Mouse (Mus musculus) hindbrain, embryonic 15.5 days (tissue): Measurements from ENCODE around the gene Crat. TPM values are rescaled to one million over a fixed set of nuclear protein-coding genes. Genes with fewer than 3 reads are reported as not detected.
A peak's percentile ranks its signal among the peaks of the same experiment; 100 is the strongest.

Experiments
- ATAC-seq: fragments of 200-750 bp; cut with Nextera tagmentation; 2 replicates; pipeline ENCODE4 v1.8.0; 2017; ENCODE audit warnings: low read depth, moderate number of reproducible peaks, moderate TSS enrichment; ENCODE audit not compliant: low FRiP score
- H3K27ac ChIP-seq: fragments of 300-500 bp; sonication (generic); replicated peaks from 2 replicates; pipeline ENCODE4 v1.5.1; 2015; ENCODE audit warnings: mild to moderate bottlenecking, inconsistent platforms
- H3K27me3 ChIP-seq: fragments of 300-500 bp; sonication (generic); 2 replicates; pipeline ENCODE4 v1.6.1; 2015; ENCODE audit warnings: control low read depth, inconsistent platforms
- H3K36me3 ChIP-seq: fragments of 300-500 bp; sonication (generic); 2 replicates; pipeline ENCODE4 v1.6.1; 2015; ENCODE audit warnings: control low read depth, inconsistent platforms
- H3K4me1 ChIP-seq: fragments of 300-500 bp; sonication (generic); replicated peaks from 2 replicates; pipeline ENCODE4 v1.6.1; 2015; ENCODE audit warnings: control low read depth, inconsistent platforms
- H3K4me2 ChIP-seq: fragments of 300-500 bp; sonication (generic); 2 replicates; pipeline ENCODE4 v1.6.1; 2015; ENCODE audit warnings: moderate library complexity, mild to moderate bottlenecking, inconsistent platforms
- H3K4me3 ChIP-seq: fragments of 300-500 bp; sonication (generic); 2 replicates; pipeline ENCODE4 v1.5.1; 2015; ENCODE audit warnings: mild to moderate bottlenecking, inconsistent platforms
- H3K9ac ChIP-seq: fragments of 300-500 bp; sonication (generic); 2 replicates; pipeline ENCODE4 v1.6.1; 2015; ENCODE audit warnings: inconsistent platforms
- H3K9me3 ChIP-seq: fragments of 300-500 bp; sonication (generic); 2 replicates; pipeline ENCODE4 v1.6.1; 2016; ENCODE audit warnings: control low read depth, inconsistent platforms
- WGBS: fragments of 180-500 bp; shearing (Covaris S2); methylation state at CpG from one replicate; pipeline ENCODE4 v1.1.7; 2015; 5-methylcytosine and 5-hydroxymethylcytosine counted together
- polyA plus RNA-seq: library from polyadenylated mRNA; unstranded; fragments of >200 nt; fragmentation: Nextera tagmentation; extraction: Ambion mirVana; gene quantifications from 2 replicates; pipeline ENCODE4 v1.2.1, GENCODE M21; 2015

Crat gene
- 25.7 and 29.5 TPM in 2 replicates for polyA plus RNA-seq

DNA sequence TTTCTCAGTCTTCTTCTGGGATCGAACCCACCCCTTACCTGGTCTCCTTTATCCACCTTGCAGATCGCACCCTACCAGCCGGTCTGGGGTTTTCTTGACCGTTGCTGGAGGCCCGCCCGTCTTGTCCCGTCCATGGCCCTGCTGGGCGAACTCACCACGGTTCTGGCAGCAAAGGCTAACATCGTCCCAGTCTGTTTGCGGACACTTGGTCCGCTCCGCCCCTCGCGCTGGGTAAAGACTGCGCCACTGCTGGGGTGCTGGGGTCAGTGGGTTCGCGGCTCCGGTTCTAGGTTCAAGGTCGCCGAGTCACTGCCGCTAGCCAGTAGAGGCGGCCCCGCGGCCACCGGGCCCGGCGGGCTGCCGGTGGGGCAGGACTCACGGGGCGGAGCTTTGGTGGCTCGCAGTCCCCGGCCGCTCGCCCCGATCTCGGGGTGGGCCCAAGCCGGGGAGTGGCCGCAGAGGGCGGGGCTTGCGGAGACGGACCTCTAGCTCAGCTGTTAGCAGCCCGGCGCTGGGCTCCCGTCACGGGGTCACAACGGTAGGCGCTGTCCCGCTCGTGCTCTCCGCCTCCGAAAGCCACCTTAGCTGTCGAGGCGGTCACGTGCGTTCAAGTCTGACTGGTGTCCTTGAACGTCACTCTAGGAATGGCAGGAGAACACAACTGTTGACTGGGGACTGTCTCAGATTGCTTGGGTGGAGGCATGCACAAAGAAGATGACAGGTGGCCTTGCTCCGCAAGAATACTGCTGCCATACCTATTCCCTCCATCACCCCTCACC lies at the start of gene Crat:
TSS of gene Crat (minus strand) at position 657 of the 779 bp plus-strand sequence.
- H3K9me3 ChIP-seq = no peaks in the 10 kb centered on the region
- H3K4me3 ChIP-seq = peak within 1 kb of the TSS; percentile 81
- peak within 1 kb of the TSS; percentile 92 for H3K9ac ChIP-seq
- under 1% methylated on average over 58 of the region's 58 CpGs for WGBS
- peaks cover 8% of the 10 kb centered on the region for H3K36me3 ChIP-seq
- peak within 1 kb of the TSS; percentile 60 for H3K4me2 ChIP-seq
- peak; percentile 90 for ATAC-seq
- peaks cover 60% of the 10 kb centered on the region for H3K4me1 ChIP-seq
- no peaks in the 10 kb centered on the region for H3K27me3 ChIP-seq
- peak within 1 kb of the TSS; percentile 98 for H3K27ac ChIP-seq

DNA sequence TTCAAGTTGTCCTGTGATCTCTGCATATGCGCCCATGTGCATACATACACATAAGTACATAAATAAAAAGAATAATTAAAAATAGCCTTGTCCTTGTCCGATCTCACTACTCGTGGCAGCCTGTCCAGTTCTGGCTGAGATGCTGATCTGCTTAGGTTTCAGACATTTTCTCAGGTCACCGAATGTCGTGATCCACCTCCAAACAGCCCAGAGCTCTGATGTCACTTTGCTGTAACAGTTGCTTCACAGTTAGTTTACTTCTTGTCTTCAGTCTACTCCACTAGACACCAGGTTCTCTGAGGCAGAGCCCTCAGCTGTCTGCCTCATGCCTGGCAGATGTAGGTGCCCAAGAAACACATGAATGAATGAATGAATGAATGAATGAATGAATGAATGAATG lies 48.8 kb upstream of the Crat start:
- Histone ChIP-seq H3K4me1 (peaks cover 29% of the 10 kb centered on the region), H3K27ac (no peak overlapping the region), H3K9ac (no peak overlapping the region), H3K9me3 (no peaks in the 10 kb centered on the region), H3K36me3 (no peaks in the 10 kb centered on the region), H3K27me3 (no peaks in the 10 kb centered on the region), H3K4me2 (peak overlapping the region; percentile 51), H3K4me3 (no peak overlapping the region)
- 71% methylated on average over 5 of the region's 5 CpGs for WGBS
- ATAC-seq = no peak

GRCm38 (mm10) chr2:30463904-30464330 lies 48.3 kb upstream of the Crat start:
- Histone ChIP-seq H3K27me3 (no peaks in the 10 kb centered on the region), H3K4me3 (peak overlapping the region; percentile 13), H3K27ac (peak overlapping the region; percentile 46), H3K9me3 (no peaks in the 10 kb centered on the region), H3K4me1 (peaks cover 25% of the 10 kb centered on the region), H3K36me3 (no peaks in the 10 kb centered on the region), H3K9ac (peak overlapping the region; percentile 1; the same call in 1 of the 2 replicates), H3K4me2 (peak overlapping the region; percentile 51)
- WGBS = 4% methylated on average over 9 of the region's 9 CpGs
- ATAC-seq = peak; percentile 81

DNA sequence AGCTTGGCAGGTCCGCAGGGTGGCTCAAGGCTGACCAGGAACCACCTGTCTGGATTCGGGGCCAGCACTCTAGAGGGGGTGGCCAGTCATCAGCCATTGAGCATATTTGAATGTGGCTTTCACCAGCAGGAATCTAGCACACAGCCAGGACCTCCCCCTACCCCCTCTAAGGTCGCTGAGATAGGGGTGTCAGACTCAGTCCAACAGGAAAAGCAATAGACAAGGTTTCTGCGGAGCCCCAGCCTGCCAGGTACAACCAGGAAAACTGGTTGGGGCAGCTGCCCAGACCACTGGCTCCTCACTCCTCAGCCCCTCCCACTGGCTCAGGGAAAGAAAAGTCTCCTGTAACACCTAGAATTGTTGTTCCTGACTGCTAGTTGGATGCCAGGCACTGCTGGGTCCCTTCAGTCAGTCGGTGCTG lies 47.7 kb upstream of the Crat start:
- Histone ChIP-seq H3K27ac (peak overlapping the region; percentile 46), H3K27me3 (no peaks in the 10 kb centered on the region), H3K36me3 (no peaks in the 10 kb centered on the region), H3K4me3 (no peak overlapping the region), H3K9me3 (no peaks in the 10 kb centered on the region), H3K4me2 (peak overlapping the region; percentile 51), H3K9ac (peak overlapping the region; percentile 1; the same call in 1 of the 2 replicates), H3K4me1 (peaks cover 19% of the 10 kb centered on the region)
- ATAC-seq = no peak; the same call in 1 of the 2 replicates
- 31% methylated on average over 5 of the region's 5 CpGs for WGBS

DNA sequence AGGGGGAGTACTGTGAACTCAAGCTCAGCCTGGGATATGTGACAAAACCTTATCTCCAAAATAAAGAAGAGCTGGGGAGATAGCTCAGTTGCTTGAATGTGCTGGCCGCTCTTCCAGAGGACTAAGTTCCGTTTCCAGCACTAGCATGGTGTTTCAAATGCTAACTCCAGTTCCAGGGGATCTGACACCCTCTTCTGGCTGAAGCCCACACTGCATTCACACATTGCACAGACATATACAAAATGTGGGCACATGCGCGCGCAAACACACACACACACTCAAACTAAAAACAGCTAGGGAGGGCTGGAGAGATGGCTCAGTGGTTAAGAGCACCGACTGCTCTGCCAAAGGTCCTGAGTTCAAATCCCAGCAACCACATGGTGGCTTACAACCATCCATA lies 43.6 kb upstream of the Crat start:
- no peaks in the 10 kb centered on the region for H3K27me3 ChIP-seq
- no peak overlapping the region for H3K27ac ChIP-seq
- H3K4me3 ChIP-seq = no peak overlapping the region
- no peaks in the 10 kb centered on the region for H3K9me3 ChIP-seq
- H3K36me3 ChIP-seq = no peaks in the 10 kb centered on the region
- no peak overlapping the region for H3K4me2 ChIP-seq
- no peak for ATAC-seq
- peaks cover 16% of the 10 kb centered on the region for H3K4me1 ChIP-seq
- 92% methylated on average over 6 of the region's 6 CpGs for WGBS
- H3K9ac ChIP-seq = no peak overlapping the region

DNA sequence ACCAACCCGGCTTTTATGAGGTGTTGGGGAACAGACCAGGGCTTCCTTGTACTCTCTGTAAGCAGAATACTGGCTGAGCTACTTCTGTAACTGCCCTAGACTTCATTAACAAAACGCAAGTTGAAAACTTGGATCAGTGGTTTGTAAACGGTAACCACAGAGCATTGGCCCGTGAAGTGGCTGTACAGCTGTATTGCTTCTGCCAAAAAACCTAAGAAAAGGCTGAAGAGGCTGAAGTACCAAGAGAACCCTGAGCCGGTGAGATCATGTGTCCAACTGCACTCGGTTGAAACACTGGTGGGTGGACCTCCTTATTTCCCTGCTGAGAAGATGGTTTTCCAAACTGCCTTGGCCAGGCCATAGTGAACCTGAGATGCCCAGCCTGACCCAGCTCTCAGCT lies 42.7 kb upstream of the Crat start:
- peaks cover 8% of the 10 kb centered on the region for H3K4me1 ChIP-seq
- ATAC-seq = no peak
- H3K27me3 ChIP-seq = no peaks in the 10 kb centered on the region
- no peak overlapping the region for H3K9ac ChIP-seq
- H3K27ac ChIP-seq = no peak overlapping the region
- no peak overlapping the region for H3K4me3 ChIP-seq
- H3K4me2 ChIP-seq = no peak overlapping the region
- no peaks in the 10 kb centered on the region for H3K36me3 ChIP-seq
- no peaks in the 10 kb centered on the region for H3K9me3 ChIP-seq
- WGBS = 86% methylated on average over 6 of the region's 6 CpGs

DNA sequence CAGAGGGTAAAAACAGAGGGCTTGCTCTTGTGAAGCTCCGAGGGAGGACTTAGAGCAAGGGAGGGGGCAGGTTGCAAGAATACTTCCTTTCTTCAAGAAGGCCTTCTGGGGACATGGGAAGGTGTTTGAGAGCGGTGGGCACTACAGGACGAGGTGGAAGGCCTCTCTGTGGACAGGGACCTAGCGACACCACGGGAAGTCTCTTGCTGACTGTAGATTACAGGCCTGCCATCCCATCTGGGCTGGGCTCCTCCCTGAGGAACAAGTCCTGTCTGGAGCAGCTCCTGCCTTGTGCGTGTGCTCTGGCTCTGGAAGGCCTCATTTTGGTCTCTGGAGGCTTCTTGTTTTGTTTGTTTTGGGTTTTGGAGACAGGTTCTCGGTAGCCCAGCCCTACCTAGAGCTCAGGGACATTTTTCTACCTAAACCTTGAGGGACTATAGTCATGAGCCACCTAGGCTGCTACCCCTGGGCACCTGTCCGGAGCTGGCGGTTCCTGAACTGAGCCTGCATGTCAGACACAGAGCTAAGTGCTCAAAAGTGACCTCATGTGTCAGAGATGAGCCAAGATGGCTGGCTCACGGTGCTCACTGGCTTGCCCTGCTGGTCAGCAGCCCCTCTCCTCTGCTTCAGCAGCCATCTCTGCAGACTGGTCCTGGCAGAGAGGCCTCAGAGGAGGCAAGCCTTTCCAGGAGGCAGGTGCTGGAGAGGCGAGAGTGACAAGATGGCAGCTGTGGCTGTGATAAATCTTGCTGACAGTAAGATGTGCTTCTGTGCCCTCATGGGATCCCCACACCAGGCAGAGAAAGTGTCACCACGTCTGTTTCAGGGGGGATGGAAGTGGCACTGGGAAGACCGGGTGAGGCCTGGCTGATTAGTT lies 40.7 kb upstream of the Crat start:
- Histone ChIP-seq H3K36me3 (no peaks in the 10 kb centered on the region), H3K9me3 (no peaks in the 10 kb centered on the region), H3K4me2 (no peak overlapping the region), H3K9ac (no peak overlapping the region), H3K4me1 (peaks cover 5% of the 10 kb centered on the region; the same call in 1 of the 2 replicates), H3K4me3 (no peak overlapping the region), H3K27ac (no peak overlapping the region), H3K27me3 (no peaks in the 10 kb centered on the region)
- no peak for ATAC-seq
- 65% methylated on average over 13 of the region's 13 CpGs for WGBS

DNA sequence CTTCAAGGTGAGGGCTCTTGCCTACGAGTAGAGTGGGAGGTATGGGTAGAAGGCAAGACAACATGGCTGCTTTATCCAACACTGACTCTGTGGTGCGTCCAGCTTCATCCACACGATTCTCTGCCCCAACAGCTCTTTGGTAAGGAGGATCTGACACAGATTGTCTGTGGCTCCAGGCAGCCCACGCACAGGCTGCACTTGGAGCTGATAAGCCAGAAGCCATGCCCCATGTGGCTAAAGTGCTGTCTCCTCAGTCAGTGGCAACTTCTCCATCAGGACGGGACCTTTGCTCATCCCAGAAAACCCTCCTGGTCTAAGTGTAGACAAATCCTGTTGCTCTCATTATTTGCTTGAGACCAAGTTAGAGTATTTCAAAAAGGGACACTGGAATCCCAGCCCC lies 39.0 kb upstream of the Crat start:
- ATAC-seq = no peak
- 86% methylated on average over 5 of the region's 5 CpGs for WGBS
- H3K9ac ChIP-seq = no peak overlapping the region

GRCm38 (mm10) chr2:30453570-30453969 lies 38.0 kb upstream of the Crat start:
- WGBS = 83% methylated on average over 3 of the region's 3 CpGs
- Histone ChIP-seq H3K36me3 (peaks cover 7% of the 10 kb centered on the region), H3K4me2 (no peak overlapping the region), H3K4me3 (no peak overlapping the region), H3K9ac (no peak overlapping the region), H3K27me3 (no peaks in the 10 kb centered on the region), H3K4me1 (peaks cover 5% of the 10 kb centered on the region; the same call in 1 of the 2 replicates), H3K27ac (no peak overlapping the region), H3K9me3 (no peaks in the 10 kb centered on the region)
- no peak for ATAC-seq

More for the DNA sequence above, 39.0 kb upstream of the Crat start:
- Histone ChIP-seq H3K27me3 (no peaks in the 10 kb centered on the region), H3K9me3 (no peaks in the 10 kb centered on the region), H3K27ac (no peak overlapping the region), H3K4me3 (no peak overlapping the region), H3K36me3 (peaks cover 5% of the 10 kb centered on the region), H3K4me2 (no peak overlapping the region), H3K4me1 (peaks cover 5% of the 10 kb centered on the region; the same call in 1 of the 2 replicates)

DNA sequence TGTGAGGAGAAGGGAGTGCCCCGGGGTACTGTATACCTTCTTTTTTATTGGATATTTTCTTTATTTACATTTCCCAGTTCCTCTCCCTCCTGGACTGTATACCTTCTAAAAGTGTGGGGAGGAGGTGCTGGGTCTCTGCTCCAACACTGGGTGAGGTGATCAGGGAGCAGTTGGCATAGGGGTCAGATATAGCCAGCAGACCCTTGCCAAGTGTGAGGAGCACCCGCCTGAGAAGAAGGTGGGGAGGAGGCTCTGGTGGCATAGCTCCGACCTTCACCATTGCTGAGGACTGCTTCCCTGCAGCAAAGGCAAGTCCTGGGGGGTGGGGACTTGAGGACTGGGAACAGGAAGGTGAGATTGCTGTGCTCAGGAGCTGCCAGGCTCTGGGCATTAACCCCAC lies 35.9 kb upstream of the Crat start:
- Histone ChIP-seq H3K4me1 (peaks cover 3% of the 10 kb centered on the region; the same call in 1 of the 2 replicates), H3K27me3 (no peaks in the 10 kb centered on the region), H3K9ac (no peak overlapping the region), H3K27ac (no peak overlapping the region), H3K9me3 (no peaks in the 10 kb centered on the region), H3K4me2 (no peak overlapping the region), H3K36me3 (peaks cover 11% of the 10 kb centered on the region), H3K4me3 (no peak overlapping the region)
- WGBS = 87% methylated on average over 3 of the region's 3 CpGs
- no peak for ATAC-seq

GRCm38 (mm10) chr2:30450530-30450929 lies 34.9 kb upstream of the Crat start:
- Histone ChIP-seq H3K9me3 (no peaks in the 10 kb centered on the region), H3K27me3 (no peaks in the 10 kb centered on the region), H3K9ac (no peak overlapping the region), H3K4me3 (no peak overlapping the region), H3K27ac (no peak overlapping the region), H3K4me2 (no peak overlapping the region), H3K36me3 (peaks cover 11% of the 10 kb centered on the region), H3K4me1 (no peaks in the 10 kb centered on the region)
- WGBS = 77% methylated on average over 1 of the region's 1 CpGs
- no peak for ATAC-seq

GRCm38 (mm10) chr2:30448371-30448770 lies 32.8 kb upstream of the Crat start:
- H3K36me3 ChIP-seq = peaks cover 15% of the 10 kb centered on the region
- peaks cover 3% of the 10 kb centered on the region; the same call in 1 of the 2 replicates for H3K4me1 ChIP-seq
- WGBS = 88% methylated on average over 7 of the region's 7 CpGs
- H3K4me3 ChIP-seq = no peak overlapping the region
- no peak overlapping the region for H3K27ac ChIP-seq
- H3K9me3 ChIP-seq = no peaks in the 10 kb centered on the region
- H3K4me2 ChIP-seq = no peak overlapping the region
- no peak for ATAC-seq
- H3K27me3 ChIP-seq = no peaks in the 10 kb centered on the region
- H3K9ac ChIP-seq = no peak overlapping the region
